Mouse (Mus musculus): ENCODE results near the gene Marveld1.

DNA sequence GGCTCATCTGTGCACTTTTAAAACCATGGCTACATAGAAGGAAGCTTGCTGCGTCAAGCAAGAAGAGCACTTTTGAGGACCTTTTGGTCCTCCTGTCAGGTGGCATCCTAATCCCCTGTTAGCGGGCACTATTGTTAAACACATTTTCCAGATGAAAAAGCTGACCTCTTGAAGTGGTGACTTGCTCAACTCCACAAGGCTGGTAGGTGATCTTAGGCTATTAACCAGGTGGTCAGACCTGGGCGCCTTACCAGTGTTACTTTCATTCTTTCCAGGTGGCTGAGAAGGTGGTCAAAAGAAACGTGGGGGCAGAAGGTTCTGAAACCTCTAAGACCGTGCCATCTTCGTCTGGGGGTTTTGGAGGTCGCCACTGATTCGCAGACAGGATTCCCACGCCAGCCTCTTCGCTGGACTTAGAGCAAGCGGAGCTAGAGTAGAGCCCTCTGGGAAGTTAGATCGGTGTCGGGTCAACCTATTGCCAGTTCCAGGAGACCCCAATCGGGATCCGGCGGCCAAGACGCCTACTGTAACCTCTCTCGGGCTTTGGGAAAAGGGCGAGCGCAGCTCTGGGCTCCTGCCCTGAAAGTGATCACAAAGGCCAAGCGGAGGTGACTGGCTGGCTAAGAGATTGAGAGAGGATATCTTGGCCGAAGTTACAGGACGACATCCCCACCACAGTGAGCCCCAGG is 19.0 kb upstream of the Marveld1 start:
- no peak for TF ChIP-seq GATA1 (IDR thresholded peaks at IDR 0.05; ENCODE audit: borderline replicate concordance, low read length)
- TF ChIP-seq FLI1 (IDR thresholded peaks at IDR 0.05; ENCODE audit: low read length), result no peak

All from megakaryocyte, embryonic 14.5 days (primary cell).